Mouse (Mus musculus) heart, postnatal 0 days (tissue): ENCODE data around the gene Hoxb9.

Experiments
- CTCF ChIP-seq: IDR thresholded peaks from 2 replicates; pipeline ENCODE4 v1.5.1; 2016; ENCODE audit warnings: antibody characterized with exemption, control low read depth, low read depth
- EP300 ChIP-seq: IDR thresholded peaks from 2 replicates; pipeline ENCODE4 v1.6.1; 2016; ENCODE audit warnings: antibody characterized with exemption, low read depth

DNA sequence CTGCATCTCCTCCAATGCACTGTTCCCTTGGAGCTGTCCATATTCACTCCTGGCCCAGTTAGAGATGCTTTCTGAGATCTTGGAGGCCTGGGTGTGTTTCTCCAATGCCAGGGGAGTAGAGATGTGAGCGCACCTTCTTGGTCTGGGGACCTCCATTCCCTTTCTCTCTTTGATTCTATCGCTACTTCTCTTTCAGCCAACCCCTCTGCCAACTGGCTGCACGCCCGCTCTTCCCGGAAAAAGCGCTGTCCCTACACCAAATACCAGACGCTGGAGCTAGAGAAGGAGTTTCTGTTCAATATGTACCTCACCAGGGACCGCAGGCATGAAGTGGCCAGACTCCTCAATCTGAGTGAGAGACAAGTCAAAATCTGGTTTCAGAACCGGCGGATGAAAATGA, 3.2 kb downstream of the Hoxb9 start:
- TF ChIP-seq CTCF (no peak), EP300 (no peak)
